Mouse (Mus musculus): ENCODE measurements at regions not wholly inside any gene's neighbourhood (a gene's known extent, or its start where the extent isn't known, plus 50 kb on each side); places are given as distances from the start of the nearest gene placed in this dataset.

- Histone ChIP-seq H3K9me3 (replicated peaks) (no peaks in the 10 kb centered on the region), H3K36me3 (no peaks in the 10 kb centered on the region), H3K27me3 (no peaks in the 10 kb centered on the region), H3K9ac (no peak overlapping the region), H3K4me2 (no peak overlapping the region), H3K4me1 (replicated peaks) (no peaks in the 10 kb centered on the region), H3K27ac (no peak overlapping the region), H3K4me3 (no peak overlapping the region)
- ATAC-seq (replicated peaks; ENCODE audit: insufficient number of reproducible peaks, insufficient read depth, low FRiP score, low read depth) = no peak
- WGBS = 83% methylated on average over 1 of the region's 1 CpGs
These were observed 377.9 kb upstream of the Nr2f1 start for GRCm38 (mm10) chr13:78577497-78577896.

DNA sequence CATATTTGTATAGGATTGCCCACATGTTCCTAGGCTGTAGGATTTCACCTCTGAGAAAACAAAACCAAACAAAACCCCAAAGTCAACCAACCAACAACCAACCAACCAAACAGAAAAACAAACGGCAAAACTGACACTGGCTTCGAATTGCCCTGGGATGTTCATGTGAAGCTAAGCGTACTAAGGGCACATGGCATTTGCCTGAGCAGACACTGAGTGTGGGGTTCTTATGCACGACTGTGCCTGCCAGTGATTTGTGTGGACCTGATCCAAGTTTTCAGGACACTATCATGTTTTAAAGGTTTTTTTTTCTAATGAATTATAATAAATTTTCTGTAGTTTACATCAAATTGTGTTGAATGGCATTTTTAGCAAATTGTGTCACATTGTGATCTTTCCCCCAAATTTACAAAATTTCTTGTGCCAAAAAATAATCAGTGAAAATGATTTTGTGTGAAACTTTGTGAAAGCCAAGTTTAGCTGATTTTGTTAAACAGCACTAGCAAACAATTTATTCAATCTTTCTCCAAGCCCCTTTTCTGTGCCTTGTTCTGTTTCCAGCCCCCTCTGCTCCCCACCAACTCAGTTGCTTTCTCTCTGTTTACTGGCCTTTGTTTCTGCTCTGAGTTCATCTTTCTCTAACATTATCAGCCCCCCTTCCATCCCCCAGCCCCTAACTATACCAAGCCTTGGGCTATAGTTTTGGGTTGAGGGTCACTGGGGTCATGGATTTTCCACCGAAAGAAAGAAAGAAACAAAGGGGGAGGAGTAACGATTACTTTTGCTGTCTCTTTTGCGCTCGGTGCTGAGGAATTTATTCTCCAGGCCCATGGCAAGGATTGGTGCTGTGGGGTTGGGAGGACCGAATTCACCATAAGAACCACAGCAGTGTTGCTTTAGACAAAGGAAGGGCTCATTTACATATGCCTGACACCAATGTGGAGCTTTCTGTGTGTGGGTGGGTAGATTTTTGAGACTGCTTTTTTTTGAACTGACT, 377.0 kb upstream of the Nr2f1 start:
- no peak overlapping the region for H3K4me3 ChIP-seq
- no peak overlapping the region for H3K9ac ChIP-seq
- H3K27ac ChIP-seq = no peak overlapping the region
- no peaks in the 10 kb centered on the region for H3K4me1 ChIP-seq (replicated peaks)
- 64% methylated on average over 9 of the region's 9 CpGs for WGBS
- no peaks in the 10 kb centered on the region for H3K27me3 ChIP-seq
- ATAC-seq (replicated peaks; ENCODE audit: insufficient number of reproducible peaks, insufficient read depth, low FRiP score, low read depth) = no peak
- no peaks in the 10 kb centered on the region for H3K9me3 ChIP-seq (replicated peaks)
- H3K36me3 ChIP-seq = no peaks in the 10 kb centered on the region
- no peak overlapping the region for H3K4me2 ChIP-seq

GRCm38 (mm10) chr13:78571093-78571492, 371.5 kb upstream of the Nr2f1 start:
- H3K4me1 ChIP-seq (replicated peaks) = no peaks in the 10 kb centered on the region
- H3K9me3 ChIP-seq (replicated peaks) = no peaks in the 10 kb centered on the region
- WGBS = 53% methylated on average over 2 of the region's 2 CpGs
- H3K27ac ChIP-seq = no peak overlapping the region
- H3K9ac ChIP-seq = no peak overlapping the region
- no peak overlapping the region for H3K4me2 ChIP-seq
- H3K4me3 ChIP-seq = no peak overlapping the region
- H3K27me3 ChIP-seq = no peaks in the 10 kb centered on the region
- no peak for ATAC-seq (replicated peaks; ENCODE audit: insufficient number of reproducible peaks, insufficient read depth, low FRiP score, low read depth)
- H3K36me3 ChIP-seq = no peaks in the 10 kb centered on the region

DNA sequence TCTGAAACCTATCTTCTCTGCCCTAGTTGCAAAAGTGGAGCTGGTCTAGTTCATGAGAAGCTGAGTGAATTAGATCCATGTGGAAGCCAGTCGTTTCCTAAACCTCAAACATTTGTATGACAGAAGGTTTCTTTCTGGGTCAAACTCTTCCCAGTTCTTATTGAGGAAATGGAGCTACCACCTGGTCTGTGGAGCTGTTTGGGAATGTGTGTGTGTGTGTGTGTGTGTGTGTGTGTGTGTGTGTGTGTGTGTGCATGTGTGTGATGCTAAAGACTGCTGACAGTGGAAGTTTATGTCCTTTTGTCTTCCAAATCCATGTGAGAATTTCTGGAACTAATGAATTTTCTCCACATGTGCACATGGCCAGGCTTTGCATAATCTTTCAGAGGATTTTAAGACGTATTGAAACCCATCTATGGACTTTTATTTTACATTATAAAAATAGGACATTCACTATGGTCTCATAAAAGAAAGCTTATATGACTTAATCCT, 324.9 kb upstream of the Nr2f1 start:
- no peak overlapping the region for H3K27ac ChIP-seq
- no peaks in the 10 kb centered on the region for H3K4me1 ChIP-seq (replicated peaks)
- 58% methylated on average over 2 of the region's 2 CpGs for WGBS
- no peaks in the 10 kb centered on the region for H3K9me3 ChIP-seq (replicated peaks)
- no peak overlapping the region for H3K9ac ChIP-seq
- H3K4me3 ChIP-seq = no peak overlapping the region
- no peaks in the 10 kb centered on the region for H3K36me3 ChIP-seq
- ATAC-seq (replicated peaks; ENCODE audit: insufficient number of reproducible peaks, insufficient read depth, low FRiP score, low read depth) = no peak
- no peaks in the 10 kb centered on the region for H3K27me3 ChIP-seq
- H3K4me2 ChIP-seq = no peak overlapping the region

DNA sequence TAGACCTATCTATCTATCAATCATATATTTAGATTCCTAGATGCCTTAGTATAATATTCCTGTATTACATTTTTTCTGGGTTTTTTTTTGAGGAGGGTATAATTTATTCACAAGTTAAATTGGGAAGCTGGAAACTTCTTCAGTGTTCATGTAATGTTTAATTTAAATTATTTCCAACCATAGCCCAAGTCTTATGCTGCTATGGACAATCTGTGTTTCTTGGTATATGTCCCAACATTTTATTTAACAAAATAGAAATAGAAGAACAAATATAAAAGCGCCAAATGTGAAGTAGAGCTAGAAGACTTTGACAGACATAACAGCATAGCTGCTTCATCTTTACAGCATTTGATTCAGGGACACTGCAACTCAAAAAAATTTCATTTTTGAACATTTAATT, 321.2 kb upstream of the Nr2f1 start:
- no peak overlapping the region for H3K9ac ChIP-seq
- WGBS = 86% methylated on average over 1 of the region's 1 CpGs

DNA sequence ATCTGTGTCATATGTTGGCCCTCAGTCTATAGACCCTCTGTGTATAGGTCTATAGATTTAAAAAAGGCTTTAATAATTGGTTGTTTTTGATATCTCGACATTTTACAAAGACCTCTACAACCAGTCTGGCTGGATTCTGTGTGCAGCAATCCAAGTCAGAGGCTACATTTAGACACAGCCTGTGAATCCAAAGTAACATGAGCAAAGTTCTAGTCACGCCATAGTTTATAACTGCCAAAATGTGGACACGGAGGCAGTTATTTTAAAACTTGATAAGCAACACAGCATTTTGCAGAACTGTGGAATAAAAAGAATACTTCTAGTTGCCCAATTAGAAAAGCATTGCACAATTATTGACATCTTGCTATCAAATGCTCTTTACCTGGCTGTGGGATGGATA, 320.6 kb upstream of the Nr2f1 start:
- Histone ChIP-seq H3K4me3 (no peak overlapping the region), H3K4me1 (replicated peaks) (no peaks in the 10 kb centered on the region), H3K27ac (no peak overlapping the region), H3K27me3 (no peaks in the 10 kb centered on the region), H3K4me2 (no peak overlapping the region), H3K9me3 (replicated peaks) (no peaks in the 10 kb centered on the region), H3K9ac (no peak overlapping the region), H3K36me3 (no peaks in the 10 kb centered on the region)
- ATAC-seq (replicated peaks; ENCODE audit: insufficient number of reproducible peaks, insufficient read depth, low FRiP score, low read depth) = no peak
- 75% methylated on average over 3 of the region's 3 CpGs for WGBS

More for the DNA sequence above, 321.2 kb upstream of the Nr2f1 start:
- ATAC-seq (replicated peaks; ENCODE audit: insufficient number of reproducible peaks, insufficient read depth, low FRiP score, low read depth) = no peak
- Histone ChIP-seq H3K4me1 (replicated peaks) (no peaks in the 10 kb centered on the region), H3K27ac (no peak overlapping the region), H3K36me3 (no peaks in the 10 kb centered on the region), H3K4me3 (no peak overlapping the region), H3K27me3 (no peaks in the 10 kb centered on the region), H3K4me2 (no peak overlapping the region), H3K9me3 (replicated peaks) (no peaks in the 10 kb centered on the region)

GRCm38 (mm10) chr13:78500551-78500950, 301.0 kb upstream of the Nr2f1 start:
- H3K4me2 ChIP-seq = no peak overlapping the region
- no peak for ATAC-seq (replicated peaks; ENCODE audit: insufficient number of reproducible peaks, insufficient read depth, low FRiP score, low read depth)
- H3K4me3 ChIP-seq = no peak overlapping the region
- no peaks in the 10 kb centered on the region for H3K27me3 ChIP-seq
- WGBS = 84% methylated on average over 7 of the region's 7 CpGs
- no peak overlapping the region for H3K9ac ChIP-seq
- no peaks in the 10 kb centered on the region for H3K9me3 ChIP-seq (replicated peaks)
- H3K4me1 ChIP-seq (replicated peaks) = no peaks in the 10 kb centered on the region
- H3K36me3 ChIP-seq = no peaks in the 10 kb centered on the region
- H3K27ac ChIP-seq = no peak overlapping the region

DNA sequence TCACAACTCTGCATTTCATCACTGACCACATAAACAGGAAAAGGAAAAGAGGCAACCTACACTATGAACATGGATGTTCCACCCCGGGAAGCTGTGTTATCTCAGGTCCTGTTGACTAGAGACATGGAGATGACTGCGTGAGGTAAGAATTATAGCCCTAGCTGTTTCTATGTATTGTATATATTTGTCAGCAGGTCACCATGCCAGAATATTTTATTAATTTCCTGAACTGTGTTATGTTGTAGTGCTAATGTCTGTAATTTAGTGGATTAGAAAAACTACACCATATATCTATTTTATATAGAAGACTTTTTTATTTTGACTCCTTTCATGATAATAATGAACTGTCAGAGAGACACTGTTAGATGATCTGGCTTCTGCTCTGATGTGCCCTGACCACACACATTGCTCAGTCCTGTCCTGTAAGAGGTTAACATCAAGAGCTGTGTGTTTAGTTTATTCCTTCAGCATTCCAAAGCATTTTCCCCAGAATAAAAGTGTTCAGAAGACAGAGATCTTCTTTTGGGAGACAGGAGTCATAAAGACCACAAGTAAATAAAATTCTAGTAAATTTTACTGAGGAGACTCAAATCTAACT, 284.3 kb upstream of the Nr2f1 start:
- H3K9me3 ChIP-seq (replicated peaks) = no peaks in the 10 kb centered on the region
- no peaks in the 10 kb centered on the region for H3K36me3 ChIP-seq
- H3K27me3 ChIP-seq = no peaks in the 10 kb centered on the region
- no peak for ATAC-seq (replicated peaks; ENCODE audit: insufficient number of reproducible peaks, insufficient read depth, low FRiP score, low read depth)
- no peak overlapping the region for H3K9ac ChIP-seq
- 0 out of 2 replicates have a peak overlapping the region, but pooled peaks have one; percentile 6 for H3K4me3 ChIP-seq
- H3K4me1 ChIP-seq (replicated peaks) = 0 out of 2 replicates have a peak, but pooled peaks cover 5% of the 10 kb centered on the region
- no peak overlapping the region for H3K27ac ChIP-seq
- H3K4me2 ChIP-seq = peak overlapping the region; percentile 6; the same call in 1 of the 2 replicates
- WGBS = 48% methylated on average over 2 of the region's 2 CpGs

GRCm38 (mm10) chr13:78482929-78483759, 283.6 kb upstream of the Nr2f1 start:
- Histone ChIP-seq H3K27ac (0 out of 2 replicates have a peak overlapping the region, but pooled peaks have one; percentile 2), H3K4me2 (peak overlapping the region; percentile 6; the same call in 1 of the 2 replicates), H3K36me3 (no peaks in the 10 kb centered on the region), H3K27me3 (no peaks in the 10 kb centered on the region), H3K9me3 (replicated peaks) (no peaks in the 10 kb centered on the region), H3K4me1 (replicated peaks) (0 out of 2 replicates have a peak, but pooled peaks cover 5% of the 10 kb centered on the region), H3K9ac (no peak overlapping the region), H3K4me3 (0 out of 2 replicates have a peak overlapping the region, but pooled peaks have one; percentile 6)
- 25% methylated on average over 9 of the region's 9 CpGs for WGBS
- ATAC-seq (replicated peaks; ENCODE audit: insufficient number of reproducible peaks, insufficient read depth, low FRiP score, low read depth) = peak; percentile 85

- Histone ChIP-seq H3K4me2 (no peak overlapping the region), H3K9me3 (replicated peaks) (no peaks in the 10 kb centered on the region), H3K27ac (no peak overlapping the region), H3K36me3 (no peaks in the 10 kb centered on the region), H3K9ac (no peak overlapping the region), H3K4me3 (no peak overlapping the region), H3K4me1 (replicated peaks) (no peaks in the 10 kb centered on the region), H3K27me3 (no peaks in the 10 kb centered on the region)
- ATAC-seq (replicated peaks; ENCODE audit: insufficient number of reproducible peaks, insufficient read depth, low FRiP score, low read depth) = no peak
- 63% methylated on average over 2 of the region's 2 CpGs for WGBS
These were observed 251.9 kb upstream of the Nr2f1 start for GRCm38 (mm10) chr13:78451333-78452070.
